Mouse (Mus musculus) kidney, adult 2 months (tissue): Measurements from ENCODE around the gene Slc4a4. TPM values are rescaled to one million over a fixed set of nuclear protein-coding genes. Genes with fewer than 3 reads are reported as not detected.

ENCODE experiments used
- DNase-seq: peaks from one replicate; pipeline ENCODE4 v3.0.0; 2021
- H3K27ac ChIP-seq: fragments of 200-500 bp; 2 replicates; pipeline ENCODE4 v1.5.1; 2012; ENCODE audit warnings: low read depth, low read length, control low read depth, inconsistent platforms; ENCODE audit not compliant: insufficient read depth
- H3K27me3 ChIP-seq: fragments of 200-500 bp; replicated peaks from 2 replicates; pipeline ENCODE4 v1.6.1; 2012; ENCODE audit warnings: mild to moderate bottlenecking, moderate library complexity, low read length, inconsistent platforms; ENCODE audit not compliant: control insufficient read depth, insufficient read depth
- H3K36me3 ChIP-seq: fragments of 200-500 bp; 2 replicates; pipeline ENCODE4 v1.6.1; 2012; ENCODE audit warnings: mild to moderate bottlenecking, moderate library complexity, low read length, inconsistent platforms; ENCODE audit not compliant: control insufficient read depth, insufficient read depth
- H3K4me1 ChIP-seq: fragments of 200-500 bp; 2 replicates; pipeline ENCODE4 v1.6.1; 2011; ENCODE audit warnings: low read length; ENCODE audit not compliant: control insufficient read depth, insufficient read depth
- H3K4me3 ChIP-seq: fragments of 200-500 bp; 2 replicates; pipeline ENCODE4 v1.5.1; 2011; ENCODE audit warnings: mild to moderate bottlenecking, low read depth, low read length, control low read depth; ENCODE audit not compliant: insufficient read depth
- CTCF ChIP-seq: fragments of 200-500 bp; conservative IDR thresholded peaks from 2 replicates; pipeline ENCODE4 v1.5.1; 2011; ENCODE audit warnings: low read depth, mild to moderate bottlenecking, control low read depth, low read length, moderate library complexity, mixed read lengths; ENCODE audit not compliant: insufficient read depth, insufficient read length
- POLR2A ChIP-seq: fragments of 200-500 bp; IDR thresholded peaks from one replicate; pipeline ENCODE4 v1.6.1; 2011; ENCODE audit warnings: low read depth, low read length, control low read depth
- WGBS: fragments of 180-500 bp; shearing (Covaris S2); methylation state at CpG from one replicate; pipeline ENCODE4 v1.1.7; 2018; 5-methylcytosine and 5-hydroxymethylcytosine counted together
- polyA plus RNA-seq: library from polyadenylated mRNA; depleted of rRNA; stranded (reverse); fragments of >200 nt; gene quantifications from 2 replicates; pipeline ENCODE4 v1.2.3, GENCODE M21; 2012

Slc4a4 gene
- polyA plus RNA-seq, 1 experiment, result 195 TPM

- Histone ChIP-seq H3K4me3 (no peak overlapping the region), H3K36me3 (peaks cover 8% of the 10 kb centered on the region), H3K27ac (no peak overlapping the region), H3K27me3 (no peaks in the 10 kb centered on the region), H3K4me1 (no peaks in the 10 kb centered on the region)
- TF ChIP-seq CTCF, result no peak
- TF ChIP-seq POLR2A, result no peak
- DNase-seq, result no peak
- WGBS, result 81% methylated on average over 2 of the region's 2 CpGs
Measured at GRCm38 (mm10) chr5:89141761-89142160, 255.1 kb downstream of the Slc4a4 start.

GRCm38 (mm10) chr5:89146276-89146675, 259.7 kb downstream of the Slc4a4 start:
- no peak for DNase-seq
- WGBS, result 76% methylated on average over 2 of the region's 2 CpGs
- Histone ChIP-seq H3K27ac (no peak overlapping the region), H3K4me1 (no peaks in the 10 kb centered on the region), H3K36me3 (peaks cover 2% of the 10 kb centered on the region; the same call in 1 of the 2 replicates), H3K4me3 (no peak overlapping the region), H3K27me3 (no peaks in the 10 kb centered on the region)
- TF ChIP-seq CTCF (no peak), POLR2A (no peak)

- 27% methylated on average over 13 of the region's 13 CpGs for WGBS
- Histone ChIP-seq H3K4me3 (no peak overlapping the region), H3K4me1 (no peaks in the 10 kb centered on the region), H3K27me3 (no peaks in the 10 kb centered on the region), H3K36me3 (peaks cover 5% of the 10 kb centered on the region; the same call in 1 of the 2 replicates), H3K27ac (no peak overlapping the region)
- TF ChIP-seq CTCF (no peak), POLR2A (no peak)
- DNase-seq, result peak; percentile 40
Measured at GRCm38 (mm10) chr5:89147282-89147790, 260.7 kb downstream of the Slc4a4 start.

GRCm38 (mm10) chr5:89149436-89150040, 262.9 kb downstream of the Slc4a4 start:
- Histone ChIP-seq H3K27ac (no peak overlapping the region), H3K4me1 (no peaks in the 10 kb centered on the region), H3K4me3 (no peak overlapping the region), H3K27me3 (no peaks in the 10 kb centered on the region), H3K36me3 (peaks cover 5% of the 10 kb centered on the region)
- no peak for DNase-seq
- WGBS, result 29% methylated on average over 2 of the region's 2 CpGs
- no peak for TF ChIP-seq CTCF
- TF ChIP-seq POLR2A, result no peak

DNA sequence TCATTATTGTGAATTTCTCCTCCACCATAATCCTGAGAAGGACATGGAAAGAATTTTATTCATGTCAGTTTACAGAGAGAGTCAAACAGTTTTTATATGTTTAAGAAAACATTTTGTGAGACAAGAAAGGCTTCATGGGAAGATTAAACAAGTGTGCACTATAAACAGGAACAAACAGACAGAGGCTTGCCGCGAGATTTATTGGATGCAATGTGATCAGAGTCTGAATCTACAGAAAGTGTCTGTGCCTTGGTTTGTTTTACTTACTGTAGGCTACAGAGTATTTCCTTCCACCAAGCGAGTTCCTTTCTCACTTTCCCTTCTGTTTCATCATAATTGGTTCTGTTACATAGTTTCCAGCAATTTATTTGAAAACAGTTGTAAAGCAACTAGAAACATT, 264.5 kb downstream of the Slc4a4 start:
- Histone ChIP-seq H3K27me3 (no peaks in the 10 kb centered on the region), H3K4me1 (no peaks in the 10 kb centered on the region), H3K27ac (no peak overlapping the region), H3K36me3 (peaks cover 3% of the 10 kb centered on the region), H3K4me3 (no peak overlapping the region)
- DNase-seq, result no peak
- 50% methylated on average over 3 of the region's 3 CpGs for WGBS
- no peak for TF ChIP-seq CTCF
- no peak for TF ChIP-seq POLR2A

- Histone ChIP-seq H3K4me3 (no peak overlapping the region), H3K36me3 (peaks cover 2% of the 10 kb centered on the region; the same call in 1 of the 2 replicates), H3K27me3 (no peaks in the 10 kb centered on the region), H3K4me1 (no peaks in the 10 kb centered on the region), H3K27ac (no peak overlapping the region)
- 87% methylated on average over 2 of the region's 2 CpGs for WGBS
- TF ChIP-seq CTCF (no peak), POLR2A (no peak)
- DNase-seq, result no peak
Measured at GRCm38 (mm10) chr5:89171025-89171718, 284.6 kb downstream of the Slc4a4 start.

GRCm38 (mm10) chr5:89190063-89190462, 303.4 kb downstream of the Slc4a4 start:
- no peak overlapping the region for H3K27ac ChIP-seq
- H3K36me3 ChIP-seq, result no peaks in the 10 kb centered on the region
- 61% methylated on average over 3 of the region's 3 CpGs for WGBS
- H3K4me1 ChIP-seq, result peaks cover 3% of the 10 kb centered on the region
- no peak overlapping the region for H3K4me3 ChIP-seq
- DNase-seq, result no peak
- TF ChIP-seq POLR2A (no peak), CTCF (no peak)
- H3K27me3 ChIP-seq, result no peaks in the 10 kb centered on the region
